Mouse (Mus musculus) ES-Bruce4 (cell line): ENCODE measurements at regions not wholly inside any gene's neighbourhood (a gene's known extent, or its start where the extent isn't known, plus 50 kb on each side); places are given as distances from the start of the nearest gene placed in this dataset.

Source experiments
- CTCF ChIP-seq: IDR thresholded peaks from one replicate; pipeline ENCODE4 v1.8.1; 2011; ENCODE audit warnings: low read depth, low read length
- EP300 ChIP-seq: IDR thresholded peaks from 2 replicates; pipeline ENCODE4 v1.6.1; 2011; ENCODE audit warnings: low read depth, low read length; ENCODE audit not compliant: insufficient read depth
- POLR2A ChIP-seq: IDR thresholded peaks from one replicate; pipeline ENCODE4 v1.8.1; 2011; ENCODE audit warnings: low read length; ENCODE audit not compliant: insufficient read depth

- TF ChIP-seq CTCF = no peak
- TF ChIP-seq POLR2A = no peak
- TF ChIP-seq EP300 = no peak
These were observed 59.6 kb upstream of the D1Pas1 start for GRCm38 (mm10) chr1:186907409-186908170.
